Mouse (Mus musculus): Measurements from ENCODE around the gene Mapkbp1.

Mapkbp1 gene

GRCm38 (mm10) chr2:120051405-120051804, 78.9 kb downstream of the Mapkbp1 start:
- DNase-seq (ENCODE audit: low read depth, low spot score), result no peak

DNA sequence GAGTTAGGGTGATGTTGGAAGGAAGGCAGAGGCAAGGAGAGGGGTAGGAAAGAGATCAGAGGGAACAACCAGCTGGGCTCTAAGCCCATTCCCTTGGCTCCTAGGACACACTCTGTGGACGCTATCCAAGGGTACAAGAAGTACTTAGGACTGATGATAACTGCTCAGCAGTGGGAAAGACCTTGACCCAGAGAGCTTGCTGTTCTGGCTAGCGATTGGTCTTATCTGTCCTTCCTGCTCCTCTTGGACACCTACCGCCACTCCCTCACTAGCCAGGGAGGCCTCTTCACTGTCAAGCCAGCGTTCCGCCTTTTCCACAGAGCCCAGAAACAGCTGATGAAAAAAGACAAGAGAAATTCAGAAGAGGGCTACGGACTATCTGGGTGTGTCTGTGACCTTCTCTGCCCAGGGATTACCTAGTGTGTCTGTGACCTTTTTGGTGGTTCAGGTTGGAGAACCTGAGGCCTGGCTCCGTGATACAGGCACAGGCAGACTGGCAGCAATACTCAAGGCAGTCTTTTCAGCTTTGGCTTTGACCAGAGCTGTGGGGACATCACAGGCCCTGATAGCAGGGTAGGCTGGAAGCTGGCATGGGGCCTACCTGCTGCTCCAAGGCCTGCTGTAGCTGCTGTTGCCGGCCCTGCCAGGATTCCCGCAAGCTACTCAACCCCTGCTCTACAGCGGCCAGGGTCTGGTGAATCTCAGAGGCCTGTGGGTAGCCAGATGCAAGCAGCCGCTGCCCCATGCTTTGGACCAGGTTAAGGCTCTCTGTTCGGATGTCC, 82.5 kb downstream of the Mapkbp1 start:
- no peak for DNase-seq (ENCODE audit: low read depth, low spot score)

DNA sequence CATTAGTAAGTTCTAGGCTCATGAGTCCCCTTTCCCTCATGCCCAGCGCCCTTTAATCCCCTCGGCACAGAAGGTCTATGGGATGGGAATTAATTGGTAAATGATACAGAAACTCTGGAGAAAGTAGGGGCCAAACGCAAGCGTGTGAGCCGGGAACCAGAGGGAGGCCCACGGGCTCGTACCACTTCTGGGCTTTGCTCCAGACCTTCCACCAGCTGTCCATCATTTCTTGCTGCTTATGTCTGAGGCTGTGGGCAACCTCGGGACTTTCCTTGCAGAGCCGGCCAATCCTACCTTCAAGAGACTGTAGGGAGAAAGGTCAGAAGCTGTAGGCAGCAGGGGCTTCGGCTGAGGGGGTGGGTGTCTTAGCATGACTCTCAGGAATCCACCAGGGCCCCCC, 83.4 kb downstream of the Mapkbp1 start:
- DNase-seq (ENCODE audit: low read depth, low spot score), result no peak

DNA sequence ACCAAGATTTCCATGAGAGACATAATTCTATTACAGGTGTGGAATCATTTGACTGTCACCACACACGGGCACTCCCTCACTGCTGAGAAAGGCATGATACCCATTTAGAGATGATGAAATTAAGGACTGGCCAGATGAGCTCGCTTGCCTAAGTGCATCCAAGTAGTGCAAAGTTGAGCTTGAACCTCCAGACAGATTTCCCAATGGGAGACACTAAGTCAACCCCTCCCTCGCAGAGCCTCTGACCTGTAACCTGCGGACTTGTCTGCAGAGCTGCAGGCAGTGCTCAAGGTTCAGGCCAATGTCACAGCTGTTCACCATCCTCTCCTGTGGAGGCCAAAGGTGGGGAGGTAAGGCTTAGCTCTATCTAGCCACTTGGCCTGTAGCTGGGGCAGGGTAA, 86.3 kb downstream of the Mapkbp1 start:
- DNase-seq (ENCODE audit: low read depth, low spot score), result no peak

- no peak for DNase-seq (ENCODE audit: low read depth, low spot score)
These were observed 87.0 kb downstream of the Mapkbp1 start for GRCm38 (mm10) chr2:120059466-120059865.

GRCm38 (mm10) chr2:120060190-120060589, 87.7 kb downstream of the Mapkbp1 start:
- no peak for DNase-seq (ENCODE audit: low read depth, low spot score)

DNA sequence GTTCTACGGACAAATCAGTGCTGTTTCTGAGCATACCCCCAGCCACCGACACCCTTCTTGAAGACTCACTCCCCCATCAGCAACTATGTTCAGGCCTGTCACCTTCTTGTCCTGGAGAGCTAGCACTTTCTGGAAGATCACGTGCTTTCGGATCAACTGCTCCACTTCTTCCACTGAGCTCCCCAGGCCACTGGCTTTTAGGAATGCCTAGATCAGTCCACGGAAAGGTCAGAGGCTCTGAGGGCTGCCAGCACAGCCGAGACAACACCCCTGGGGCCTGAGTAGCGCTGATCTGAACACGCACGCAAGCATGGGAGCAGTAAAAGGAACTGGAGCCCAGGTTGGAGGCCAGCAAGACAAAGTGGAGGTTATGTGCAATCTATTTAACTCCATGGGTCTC, 88.2 kb downstream of the Mapkbp1 start:
- DNase-seq (ENCODE audit: low read depth, low spot score), result no peak

DNA sequence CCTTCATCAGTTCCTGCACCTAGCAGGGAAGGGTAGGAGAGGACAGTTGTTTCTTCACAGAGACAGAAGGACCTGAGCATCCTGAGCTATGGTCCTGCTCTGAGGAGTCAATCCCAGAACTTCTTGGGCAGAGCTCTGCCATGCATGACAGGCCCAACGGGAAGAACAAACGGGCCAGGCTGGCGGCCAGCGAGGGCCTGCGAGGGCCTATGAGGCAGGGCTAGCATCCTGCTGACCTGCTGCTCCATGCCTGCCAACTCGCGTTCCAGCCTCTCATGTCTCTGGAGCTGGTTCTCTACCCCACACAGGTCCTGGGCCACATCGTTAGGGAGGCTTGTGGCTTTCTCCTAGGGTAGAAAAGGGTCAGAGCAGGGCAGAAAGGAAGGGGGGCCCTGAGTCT, 89.7 kb downstream of the Mapkbp1 start:
- no peak for DNase-seq (ENCODE audit: low read depth, low spot score)

DNA sequence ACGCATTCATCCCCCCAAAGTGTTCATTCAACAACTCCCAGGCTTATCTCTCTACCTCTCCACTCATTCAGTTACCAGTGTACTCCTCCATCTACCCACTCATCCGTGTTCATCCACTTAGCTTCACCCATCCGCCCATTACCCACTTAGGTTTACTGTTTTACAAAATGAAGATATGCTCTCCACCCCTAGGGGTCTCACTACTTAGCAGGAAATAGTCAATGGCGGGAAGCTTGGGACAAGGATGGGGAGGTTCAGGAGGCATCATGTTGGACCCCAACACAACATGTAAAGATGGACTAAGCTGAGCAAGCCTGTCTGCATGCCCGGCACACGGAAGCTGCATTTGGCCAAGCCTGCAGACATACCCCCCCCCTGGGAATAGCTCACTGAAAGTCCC, 92.1 kb downstream of the Mapkbp1 start:
- DNase-seq (ENCODE audit: low read depth, low spot score), result no peak

DNA sequence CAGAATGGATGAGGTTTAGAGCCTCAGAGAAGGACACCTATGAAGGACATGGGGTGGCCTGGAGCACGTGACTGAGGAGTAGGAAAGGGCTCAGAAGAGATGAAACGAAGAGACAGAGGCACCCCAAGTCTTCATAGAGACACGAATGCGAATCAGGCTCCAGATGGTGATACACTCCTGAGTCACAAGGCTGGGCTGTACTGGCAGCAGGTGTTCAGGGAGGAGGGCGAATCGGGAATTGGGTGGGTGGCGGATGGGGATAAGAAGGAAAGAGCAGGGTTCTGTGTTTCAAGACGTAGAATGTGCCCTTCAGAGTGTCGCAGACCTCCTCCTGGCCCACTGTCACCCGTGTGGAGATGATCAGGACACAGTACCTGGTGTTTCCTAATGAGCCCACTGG, 92.7 kb downstream of the Mapkbp1 start:
- DNase-seq (ENCODE audit: low read depth, low spot score), result no peak

GRCm38 (mm10) chr2:120066224-120066623, 93.7 kb downstream of the Mapkbp1 start:
- no peak for DNase-seq (ENCODE audit: low read depth, low spot score)

DNA sequence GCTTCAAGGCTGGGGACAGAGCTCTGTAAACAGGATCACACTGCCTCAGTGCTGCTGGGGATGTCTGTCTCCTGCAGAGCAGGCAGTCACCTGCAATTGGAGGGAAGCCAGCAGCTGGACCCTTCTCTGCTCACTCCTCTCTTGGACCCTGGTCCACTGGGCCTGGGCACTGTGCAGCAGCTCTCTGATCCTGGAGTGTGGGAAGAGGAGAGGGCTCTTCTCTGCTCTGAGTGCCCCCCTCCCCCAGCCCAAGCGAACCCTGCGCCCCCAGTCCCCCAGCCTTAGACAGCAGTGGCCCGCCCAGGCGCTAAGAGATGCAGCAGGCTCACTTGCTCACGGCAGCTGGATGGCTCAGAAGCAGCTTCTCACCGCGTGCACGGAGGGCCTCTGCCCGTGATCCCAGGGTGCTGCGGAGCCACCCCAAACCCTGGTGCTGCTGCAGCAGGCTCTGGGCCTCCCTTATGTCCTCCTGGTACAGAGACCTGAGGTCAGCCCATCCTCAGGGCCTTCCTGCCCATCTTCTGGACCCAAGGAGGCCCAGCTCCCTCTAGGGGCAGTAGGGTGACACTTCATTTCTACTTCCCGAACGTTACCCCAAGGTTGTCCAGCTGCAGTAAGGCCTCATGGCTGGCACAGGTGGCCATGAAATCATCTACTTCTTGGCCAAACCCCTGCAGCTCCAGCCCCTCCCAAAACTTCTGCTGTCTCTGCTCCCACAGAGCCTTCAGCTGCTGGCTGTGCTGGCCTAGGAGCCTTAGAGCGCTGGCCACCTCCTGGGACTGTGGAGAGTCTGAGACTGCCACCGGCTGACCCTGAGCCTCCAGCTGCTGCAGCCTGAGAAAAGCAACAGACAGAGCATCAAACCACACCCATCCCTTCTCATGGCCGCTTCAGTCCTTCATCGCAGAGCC, 96.3 kb downstream of the Mapkbp1 start:
- DNase-seq (ENCODE audit: low read depth, low spot score), result peak; percentile 12

DNA sequence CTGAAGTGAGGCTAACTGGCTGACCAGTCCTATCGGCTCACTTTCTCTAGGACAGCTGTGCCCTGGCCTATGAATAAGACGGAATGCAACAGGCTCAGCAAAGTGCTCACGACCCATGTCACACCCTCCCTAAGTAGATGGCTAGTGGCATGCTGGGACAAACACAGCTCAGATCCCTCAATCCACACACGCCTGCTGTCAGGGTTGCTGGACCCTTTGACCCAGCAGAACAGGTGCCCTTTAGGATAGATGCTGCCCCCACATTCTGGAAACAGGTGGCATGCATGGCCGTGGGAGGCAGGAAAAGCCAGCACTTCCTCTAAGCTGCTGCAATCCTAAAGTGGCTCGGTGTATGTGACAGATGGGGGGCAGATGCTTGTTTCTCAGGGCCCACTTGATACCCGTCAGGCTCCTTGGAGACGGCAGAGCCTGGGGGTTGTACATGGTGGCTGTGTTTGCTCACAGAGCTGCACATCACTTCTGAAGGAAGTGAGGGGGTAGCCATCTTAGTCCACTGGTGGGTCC, 97.0 kb downstream of the Mapkbp1 start:
- no peak for DNase-seq (ENCODE audit: low read depth, low spot score)

GRCm38 (mm10) chr2:120074096-120074495, 101.6 kb downstream of the Mapkbp1 start:
- DNase-seq (ENCODE audit: low read depth, low spot score), result no peak

DNA sequence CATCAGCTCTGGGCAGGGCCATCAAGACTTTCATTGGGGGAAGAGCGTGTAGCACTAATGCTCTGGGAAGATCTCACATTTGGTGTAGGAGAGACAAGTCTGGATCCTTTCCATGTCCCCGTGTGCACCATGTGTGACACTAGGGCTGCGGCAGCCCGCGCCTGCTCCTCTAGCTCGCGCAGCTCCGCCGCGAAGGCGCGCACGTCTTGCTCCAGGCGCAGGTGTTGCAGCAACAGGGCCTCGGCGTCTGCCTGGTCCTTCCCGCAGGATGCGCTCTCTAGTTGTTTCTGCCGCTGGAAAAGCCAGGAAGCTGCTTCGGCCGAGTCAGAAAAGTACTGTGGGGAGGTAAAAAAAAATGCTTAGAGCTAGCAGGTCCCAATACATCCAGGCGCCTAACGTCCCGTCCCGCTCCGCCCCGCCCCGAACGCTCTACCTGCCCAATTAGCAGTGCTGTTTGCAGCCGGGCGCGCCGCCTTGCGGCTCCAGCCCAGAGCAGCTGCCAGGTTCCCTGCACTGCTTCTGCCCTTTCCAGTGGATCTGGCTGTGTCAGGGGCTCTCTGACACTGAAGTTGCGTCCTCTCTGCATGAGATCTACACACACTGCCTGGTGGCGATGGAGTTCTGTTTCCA, 103.7 kb downstream of the Mapkbp1 start:
- peak; percentile 47 for DNase-seq (ENCODE audit: low read depth, low spot score)
